Mouse (Mus musculus) embryonic facial prominence, embryonic 13.5 days (tissue): ENCODE results near the gene Skiv2l. TPM values are rescaled to one million over a fixed set of nuclear protein-coding genes. Genes with fewer than 3 reads are reported as not detected.

Experiments
- ATAC-seq: fragments of 200-750 bp; cut with Nextera tagmentation; 2 replicates; pipeline ENCODE4 v1.8.0; 2017; ENCODE audit warnings: low read depth; ENCODE audit not compliant: insufficient number of reproducible peaks, insufficient read depth, low FRiP score, low TSS enrichment
- H3K27ac ChIP-seq: fragments of 300-500 bp; sonication (generic); 2 replicates; pipeline ENCODE4 v1.5.1; 2015; ENCODE audit warnings: moderate library complexity, mild to moderate bottlenecking, inconsistent platforms
- H3K27me3 ChIP-seq: fragments of 300-500 bp; sonication (generic); 2 replicates; pipeline ENCODE4 v1.6.1; 2015; ENCODE audit warnings: mild to moderate bottlenecking, inconsistent platforms
- H3K36me3 ChIP-seq: fragments of 300-500 bp; sonication (generic); 2 replicates; pipeline ENCODE4 v1.6.1; 2015; ENCODE audit warnings: mild to moderate bottlenecking, inconsistent platforms
- H3K4me1 ChIP-seq: fragments of 300-500 bp; sonication (generic); 2 replicates; pipeline ENCODE4 v1.6.1; 2015; ENCODE audit warnings: inconsistent platforms
- H3K4me2 ChIP-seq: fragments of 300-500 bp; sonication (generic); 2 replicates; pipeline ENCODE4 v1.6.1; 2015; ENCODE audit warnings: moderate library complexity, mild to moderate bottlenecking, inconsistent platforms
- H3K4me3 ChIP-seq: fragments of 300-500 bp; sonication (generic); 2 replicates; pipeline ENCODE4 v1.5.1; 2015; ENCODE audit warnings: mild to moderate bottlenecking, inconsistent platforms
- H3K9ac ChIP-seq: fragments of 300-500 bp; sonication (generic); 2 replicates; pipeline ENCODE4 v1.6.1; 2015; ENCODE audit warnings: mild to moderate bottlenecking, inconsistent platforms
- H3K9me3 ChIP-seq: fragments of 300-500 bp; sonication (generic); 2 replicates; pipeline ENCODE4 v1.6.1; 2016; ENCODE audit warnings: inconsistent platforms
- WGBS: fragments of 180-500 bp; shearing (Covaris S2); methylation state at CpG from one replicate; pipeline ENCODE4 v1.1.7; 2015; ENCODE audit warnings: mixed read lengths; 5-methylcytosine and 5-hydroxymethylcytosine counted together
- polyA plus RNA-seq: library from polyadenylated mRNA; unstranded; fragments of >200 nt; fragmentation: Nextera tagmentation; extraction: Ambion mirVana; gene quantifications from 2 replicates; pipeline ENCODE4 v1.2.1, GENCODE M21; 2015

Gene Skiv2l
- polyA plus RNA-seq, 1 experiment from 2014 or later, result 55.6 TPM

DNA sequence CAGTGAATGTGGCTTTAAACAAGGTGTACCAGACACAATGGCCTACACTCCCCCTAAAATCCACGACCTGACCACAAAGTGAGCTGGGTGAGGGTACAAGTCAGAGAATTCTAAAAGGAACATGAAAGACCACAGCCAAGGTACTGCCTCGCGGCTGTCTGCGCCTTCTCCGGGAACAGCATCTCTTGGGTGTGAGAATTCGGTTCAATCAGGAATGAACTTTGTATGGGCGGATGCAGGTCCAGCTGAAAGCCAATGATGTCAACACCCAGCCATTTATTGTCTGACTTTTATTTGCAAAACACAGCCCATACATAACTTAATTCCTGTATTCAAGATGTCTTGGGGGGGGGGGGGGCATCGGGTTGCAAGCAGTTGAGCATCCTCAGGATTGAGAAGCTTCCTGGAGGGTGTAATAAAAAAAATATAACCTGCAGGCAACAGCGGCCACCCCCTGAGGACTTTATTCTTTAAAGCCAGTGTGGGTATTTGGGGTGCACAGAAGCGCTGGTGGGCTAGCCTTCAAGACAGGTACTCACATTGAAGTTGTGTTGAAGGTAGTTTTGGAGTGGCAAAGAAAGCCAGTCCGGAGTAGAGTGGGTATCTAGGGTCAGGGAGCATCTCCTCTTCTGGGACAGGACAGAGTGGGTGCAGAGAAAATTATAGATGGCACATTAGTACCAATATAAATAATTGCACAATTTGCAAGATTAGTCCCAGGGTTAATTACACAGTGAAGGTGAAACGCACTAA, 43.2 kb upstream of the Skiv2l start:
- Histone ChIP-seq H3K4me2 (peak overlapping the region; percentile 78), H3K9me3 (peaks cover 3% of the 10 kb centered on the region; the same call in 1 of the 2 replicates), H3K27ac (peak overlapping the region; percentile 77; the same call in 1 of the 2 replicates), H3K36me3 (peaks cover 9% of the 10 kb centered on the region), H3K9ac (peak overlapping the region; percentile 91), H3K4me1 (peaks cover 33% of the 10 kb centered on the region), H3K27me3 (no peaks in the 10 kb centered on the region), H3K4me3 (peak overlapping the region; percentile 61)
- no peak for ATAC-seq
- WGBS, result 74% methylated on average over 12 of the region's 12 CpGs

DNA sequence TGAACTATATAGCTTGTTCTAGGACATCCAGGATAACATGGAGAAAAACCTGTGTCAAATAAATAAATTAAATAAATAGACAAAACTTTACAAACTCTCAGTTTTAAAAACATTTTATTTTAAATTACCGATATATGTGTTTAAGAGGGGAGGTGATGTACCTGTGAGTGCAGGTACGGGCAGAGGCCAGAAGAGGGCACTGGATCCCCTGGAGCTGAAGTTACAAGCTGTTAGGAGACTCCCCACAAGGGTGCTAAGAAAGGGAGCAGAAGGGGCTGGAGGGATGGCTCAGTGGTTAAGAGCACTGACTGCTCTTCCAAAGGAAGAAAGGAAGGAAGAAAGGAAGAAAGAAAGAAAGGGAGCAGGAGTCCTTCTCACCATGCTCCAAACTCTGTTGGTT, 41.4 kb upstream of the Skiv2l start:
- Histone ChIP-seq H3K4me3 (no peak overlapping the region), H3K4me2 (no peak overlapping the region), H3K4me1 (peaks cover 19% of the 10 kb centered on the region), H3K27me3 (no peaks in the 10 kb centered on the region), H3K27ac (no peak overlapping the region), H3K9ac (no peak overlapping the region), H3K9me3 (peaks cover 3% of the 10 kb centered on the region; the same call in 1 of the 2 replicates), H3K36me3 (peaks cover 7% of the 10 kb centered on the region)
- no peak for ATAC-seq
- 93% methylated on average over 2 of the region's 2 CpGs for WGBS

DNA sequence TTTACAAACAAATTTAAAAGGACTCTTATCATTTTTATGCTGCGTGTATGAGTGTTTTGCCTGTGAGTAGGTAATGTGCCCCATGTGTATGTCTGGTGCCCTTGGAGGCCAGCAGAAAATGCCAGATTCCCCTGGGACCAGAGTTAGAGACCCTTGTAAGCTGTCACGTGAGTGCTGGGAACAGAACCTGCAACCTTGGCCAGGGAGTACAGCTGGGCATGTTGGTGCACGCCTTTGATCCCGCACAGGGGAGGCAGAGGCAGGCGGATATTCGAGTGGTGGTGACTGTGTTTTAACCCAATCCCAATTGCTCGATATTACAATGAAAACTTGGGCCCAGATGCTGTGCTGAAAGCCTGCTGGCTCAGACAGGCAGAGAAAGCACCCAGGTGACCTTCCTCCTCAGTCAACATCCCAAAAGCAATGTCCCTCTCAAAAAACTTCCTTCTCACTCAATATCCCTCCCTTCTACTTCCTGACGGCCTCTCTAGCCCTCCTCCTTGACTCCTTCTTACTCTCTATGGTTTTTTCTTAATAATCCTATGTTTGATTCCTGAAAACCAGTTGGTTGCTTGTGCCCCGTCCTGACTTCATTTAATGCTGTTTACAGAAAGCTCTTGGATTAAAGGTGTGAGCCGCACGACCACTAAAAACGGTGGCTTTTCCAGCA, 40.2 kb upstream of the Skiv2l start:
- Histone ChIP-seq H3K9me3 (no peaks in the 10 kb centered on the region), H3K36me3 (no peaks in the 10 kb centered on the region), H3K9ac (no peak overlapping the region), H3K27me3 (no peaks in the 10 kb centered on the region), H3K27ac (no peak overlapping the region), H3K4me1 (peaks cover 7% of the 10 kb centered on the region), H3K4me3 (no peak overlapping the region), H3K4me2 (no peak overlapping the region)
- WGBS, result 86% methylated on average over 12 of the region's 12 CpGs
- no peak for ATAC-seq

GRCm38 (mm10) chr17:34887942-34888341, 37.9 kb upstream of the Skiv2l start:
- H3K27ac ChIP-seq, result no peak overlapping the region
- no peaks in the 10 kb centered on the region for H3K27me3 ChIP-seq
- no peak overlapping the region for H3K4me2 ChIP-seq
- no peak for ATAC-seq
- no peaks in the 10 kb centered on the region for H3K36me3 ChIP-seq
- WGBS, result 83% methylated on average over 5 of the region's 5 CpGs
- no peak overlapping the region for H3K4me3 ChIP-seq
- no peaks in the 10 kb centered on the region for H3K9me3 ChIP-seq
- peaks cover 12% of the 10 kb centered on the region for H3K4me1 ChIP-seq
- H3K9ac ChIP-seq, result no peak overlapping the region

GRCm38 (mm10) chr17:34885615-34886014, 35.6 kb upstream of the Skiv2l start:
- no peak overlapping the region for H3K4me2 ChIP-seq
- no peak overlapping the region for H3K4me3 ChIP-seq
- no peak overlapping the region for H3K9ac ChIP-seq
- 62% methylated on average over 3 of the region's 3 CpGs for WGBS
- no peak for ATAC-seq
- peak overlapping the region; percentile 23; the same call in 1 of the 2 replicates for H3K27ac ChIP-seq
- H3K9me3 ChIP-seq, result no peaks in the 10 kb centered on the region
- H3K4me1 ChIP-seq, result peaks cover 19% of the 10 kb centered on the region
- H3K36me3 ChIP-seq, result no peaks in the 10 kb centered on the region
- H3K27me3 ChIP-seq, result no peaks in the 10 kb centered on the region

DNA sequence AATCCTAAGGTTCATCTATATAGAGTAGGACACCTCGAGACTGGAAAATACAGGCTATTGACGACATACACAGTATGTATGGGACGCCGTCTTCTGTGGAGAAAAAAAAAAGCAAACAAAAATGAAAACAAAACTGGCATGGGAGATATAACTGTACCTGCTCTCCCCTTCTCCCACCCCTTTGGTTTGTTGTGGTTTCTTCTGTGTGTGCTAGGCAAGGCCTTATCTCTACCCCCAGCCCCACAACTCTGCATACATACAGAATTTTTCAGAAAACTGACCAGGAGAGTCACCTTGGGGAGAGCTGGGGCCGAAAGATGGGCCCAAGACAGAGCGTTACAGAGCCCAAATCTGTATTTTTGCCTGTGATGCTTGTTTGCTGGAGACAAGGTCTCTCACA, 34.7 kb upstream of the Skiv2l start:
- no peak for ATAC-seq
- H3K4me3 ChIP-seq, result no peak overlapping the region
- 86% methylated on average over 6 of the region's 6 CpGs for WGBS

GRCm38 (mm10) chr17:34883332-34883731, 33.3 kb upstream of the Skiv2l start:
- Histone ChIP-seq H3K4me2 (no peak overlapping the region), H3K36me3 (no peaks in the 10 kb centered on the region), H3K4me3 (no peak overlapping the region), H3K27ac (peak overlapping the region; percentile 11), H3K27me3 (no peaks in the 10 kb centered on the region), H3K4me1 (peaks cover 27% of the 10 kb centered on the region), H3K9me3 (no peaks in the 10 kb centered on the region), H3K9ac (no peak overlapping the region)
- no peak for ATAC-seq
- WGBS, result 69% methylated on average over 3 of the region's 3 CpGs

More for the DNA sequence above, 34.7 kb upstream of the Skiv2l start:
- Histone ChIP-seq H3K9ac (no peak overlapping the region), H3K36me3 (no peaks in the 10 kb centered on the region), H3K4me1 (peaks cover 21% of the 10 kb centered on the region), H3K27me3 (no peaks in the 10 kb centered on the region), H3K4me2 (no peak overlapping the region), H3K27ac (no peak overlapping the region), H3K9me3 (no peaks in the 10 kb centered on the region)

DNA sequence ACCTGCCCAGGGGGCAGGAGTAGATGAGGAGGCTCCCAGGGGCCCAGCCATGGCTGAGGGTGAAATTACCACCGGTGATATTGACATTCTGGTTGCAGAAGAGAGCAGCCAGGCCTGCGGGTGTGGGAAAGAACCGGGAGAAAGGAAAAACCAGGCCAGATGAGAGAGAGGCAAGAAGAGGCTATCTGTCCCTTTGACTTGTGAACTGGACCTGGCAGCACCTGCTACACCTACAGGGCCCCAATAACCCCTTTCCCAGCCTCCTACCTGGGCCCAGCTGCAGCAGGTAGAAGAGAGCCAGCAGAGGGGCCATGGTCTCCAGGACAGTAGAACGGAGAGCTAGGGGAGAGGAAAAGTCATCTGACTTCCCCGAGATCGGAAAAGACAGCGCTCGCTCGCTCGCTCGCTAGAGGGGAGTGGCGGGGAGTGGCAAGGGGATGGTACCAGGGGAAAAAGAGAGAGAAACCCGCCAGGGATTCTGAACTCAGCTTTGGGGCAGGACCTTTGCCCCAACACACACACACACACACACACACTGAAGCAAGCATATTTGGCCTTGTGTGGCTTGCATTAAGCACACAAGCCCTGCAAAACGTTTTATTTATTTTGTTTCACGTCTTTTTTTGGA, 31.8 kb upstream of the Skiv2l start, which contains the start of gene Gm20547:
Gm20547 (minus strand) TSS at position 360 of the 628 bp plus-strand sequence.
- no peak for ATAC-seq
- Histone ChIP-seq H3K36me3 (no peaks in the 10 kb centered on the region), H3K4me2 (peak within 1 kb of the TSS; percentile 38), H3K27ac (no peak within 1 kb of the TSS), H3K4me1 (peaks cover 27% of the 10 kb centered on the region), H3K27me3 (no peaks in the 10 kb centered on the region), H3K9ac (0 out of 2 replicates have a peak within 1 kb of the TSS, but pooled peaks have one; percentile 27), H3K9me3 (no peaks in the 10 kb centered on the region), H3K4me3 (no peak within 1 kb of the TSS)
- 7% methylated on average over 15 of the region's 15 CpGs for WGBS

DNA sequence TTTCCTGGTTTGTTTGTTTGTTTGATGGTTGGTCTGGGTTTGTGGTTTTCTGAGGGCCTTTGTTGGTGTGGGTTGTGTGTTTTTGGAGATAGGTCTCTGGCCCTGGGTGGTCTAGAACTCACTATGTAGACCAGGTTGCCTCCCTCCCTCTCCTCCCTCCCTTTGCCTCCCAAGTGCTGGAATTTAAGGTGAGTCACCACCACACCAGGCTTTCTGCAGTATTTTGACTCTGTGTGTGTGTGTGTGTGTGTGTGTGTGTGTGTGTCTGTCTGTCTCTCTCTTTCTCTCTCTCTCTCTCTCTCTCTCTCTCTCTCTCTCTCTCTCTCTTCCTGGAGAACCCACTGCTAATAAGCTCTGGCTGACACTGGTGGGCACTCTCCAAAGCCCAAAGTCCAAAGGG, 31.2 kb upstream of the Skiv2l start:
- ATAC-seq, result no peak
- Histone ChIP-seq H3K4me3 (no peak overlapping the region), H3K36me3 (no peaks in the 10 kb centered on the region), H3K9ac (no peak overlapping the region), H3K27me3 (no peaks in the 10 kb centered on the region), H3K4me1 (peaks cover 27% of the 10 kb centered on the region), H3K9me3 (no peaks in the 10 kb centered on the region), H3K27ac (no peak overlapping the region), H3K4me2 (peak overlapping the region; percentile 38; the same call in 1 of the 2 replicates)

- Histone ChIP-seq H3K9me3 (no peaks in the 10 kb centered on the region), H3K36me3 (no peaks in the 10 kb centered on the region), H3K4me3 (no peak within 1 kb of the TSS), H3K27me3 (no peaks in the 10 kb centered on the region), H3K4me1 (peaks cover 26% of the 10 kb centered on the region), H3K9ac (peak within 1 kb of the TSS; percentile 32; the same call in 1 of the 2 replicates), H3K4me2 (peak within 1 kb of the TSS; percentile 28; the same call in 1 of the 2 replicates), H3K27ac (peak within 1 kb of the TSS; percentile 48)
- ATAC-seq, result no peak
- 35% methylated on average over 11 of the region's 11 CpGs for WGBS
Measured at GRCm38 (mm10) chr17:34879336-34879879, 29.4 kb upstream of the Skiv2l start, which contains the start of gene Zbtb12. Gene Zbtb12 (plus strand): TSS chr17:34879483.

DNA sequence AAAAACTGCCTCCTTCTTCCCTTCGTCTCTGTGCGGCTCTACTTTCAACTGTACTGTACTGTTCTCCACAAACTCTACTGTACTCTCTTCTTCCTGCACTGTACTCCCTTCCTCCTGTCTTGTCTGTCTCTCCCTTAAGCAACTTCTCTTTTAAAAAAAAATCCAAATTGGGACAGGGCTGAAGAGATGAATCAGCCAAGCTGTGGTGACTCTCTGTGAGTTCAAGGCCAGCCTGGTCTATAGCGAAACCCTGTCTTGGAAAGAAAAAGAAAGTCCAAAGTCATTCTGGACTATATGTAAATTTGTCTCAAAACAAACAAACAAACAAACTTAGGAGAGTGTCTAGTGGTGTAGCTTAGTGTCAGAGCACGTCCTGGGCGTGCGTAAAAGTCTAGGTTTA, 24.3 kb upstream of the Skiv2l start:
- H3K4me2 ChIP-seq, result no peak overlapping the region
- WGBS, result 90% methylated on average over 6 of the region's 6 CpGs

More for the DNA sequence above, 24.3 kb upstream of the Skiv2l start:
- Histone ChIP-seq H3K4me3 (no peak overlapping the region), H3K36me3 (no peaks in the 10 kb centered on the region), H3K27ac (no peak overlapping the region), H3K27me3 (no peaks in the 10 kb centered on the region), H3K9me3 (no peaks in the 10 kb centered on the region), H3K4me1 (peaks cover 2% of the 10 kb centered on the region; the same call in 1 of the 2 replicates), H3K9ac (no peak overlapping the region)
- no peak for ATAC-seq
